Mouse (Mus musculus) heart, postnatal 10 days (tissue): ENCODE results near the gene Enc1. TPM values are rescaled to one million over a fixed set of nuclear protein-coding genes. Genes with fewer than 3 reads are reported as not detected.
"Not testable (repeated sequence)": the region's sequence is repeated elsewhere in the genome, so short reads cannot be mapped to it uniquely, and the experiment has no call there.

ENCODE experiments used
- DNase-seq, 2 experiments: peaks; one replicate each; pipeline ENCODE4 v3.0.0; 2021
- intact Hi-C: fragments of 180-260 bp; cut with DNase I; formaldehyde crosslinking; loops from one replicate; pipeline ENCODE4 v1.15.1; 2025
- total RNA-seq, 2 experiments: library from RNA; stranded (reverse); gene quantifications; 2 replicates each; pipeline ENCODE4 v1.2.3; 2021

Gene Enc1
- total RNA-seq, 2 experiments from 2014 or later: 11.8 to 16.2 TPM

GRCm38 (mm10) chr13:97249507-97250078 is 8.7 kb downstream of the Enc1 start:
- no peak for DNase-seq
- intact Hi-C loops: no loop called here

GRCm38 (mm10) chr13:97250148-97250547 is 9.2 kb downstream of the Enc1 start:
- intact Hi-C loops: no loop called here

GRCm38 (mm10) chr13:97250551-97251380 is 9.9 kb downstream of the Enc1 start:
- intact Hi-C loops: no loop called here
- DNase-seq: no peak

More at GRCm38 (mm10) chr13:97250148-97250547, 9.2 kb downstream of the Enc1 start:
- no peak for DNase-seq

GRCm38 (mm10) chr13:97251736-97252135 is 10.8 kb downstream of the Enc1 start:
- no peak for DNase-seq
- intact Hi-C loops: no loop called here

- intact Hi-C loops: no loop called here
- DNase-seq: no peak
These were observed 11.6 kb downstream of the Enc1 start for GRCm38 (mm10) chr13:97252469-97252868.

- intact Hi-C loops: no loop called here
- no peak for DNase-seq
These were observed 12.6 kb downstream of the Enc1 start for GRCm38 (mm10) chr13:97253418-97253981.

- no peak for DNase-seq
- intact Hi-C loops: no loop called here
These were observed 13.1 kb downstream of the Enc1 start for GRCm38 (mm10) chr13:97253994-97254393.

GRCm38 (mm10) chr13:97254564-97255164 is 13.8 kb downstream of the Enc1 start:
- intact Hi-C loops: no loop called here
- no peak for DNase-seq

GRCm38 (mm10) chr13:97255976-97256848 is 15.3 kb downstream of the Enc1 start:
- no peak for DNase-seq
- intact Hi-C loops: no loop called here

- no peak for DNase-seq
- intact Hi-C loops: no loop called here
These were observed 16.0 kb downstream of the Enc1 start for GRCm38 (mm10) chr13:97256849-97257379.

- no peak for DNase-seq
- intact Hi-C loops: no loop called here
These were observed 18.4 kb downstream of the Enc1 start for GRCm38 (mm10) chr13:97259271-97259670.

- intact Hi-C loops: no loop called here
- no peak for DNase-seq
These were observed 19.7 kb downstream of the Enc1 start for GRCm38 (mm10) chr13:97260456-97261180.

GRCm38 (mm10) chr13:97261549-97261948 is 20.6 kb downstream of the Enc1 start:
- intact Hi-C loops: no loop called here
- no peak for DNase-seq

- intact Hi-C loops: no loop called here
- DNase-seq: no peak
These were observed 21.8 kb downstream of the Enc1 start for GRCm38 (mm10) chr13:97262676-97263075.

- DNase-seq, intact Hi-C loops: not testable (repeated sequence)
These were observed 24.6 kb downstream of the Enc1 start for GRCm38 (mm10) chr13:97265534-97265933.

- intact Hi-C loops: no loop called here
- DNase-seq: no peak
These were observed 29.8 kb downstream of the Enc1 start for GRCm38 (mm10) chr13:97270723-97271122.

- DNase-seq: no peak
- intact Hi-C loops: no loop called here
These were observed 30.7 kb downstream of the Enc1 start for GRCm38 (mm10) chr13:97271641-97272040.

- intact Hi-C loops: no loop called here
- no peak for DNase-seq
These were observed 33.9 kb downstream of the Enc1 start for GRCm38 (mm10) chr13:97274757-97275156.

- no peak for DNase-seq
- intact Hi-C loops: no loop called here
These were observed 34.6 kb downstream of the Enc1 start for GRCm38 (mm10) chr13:97275482-97275881.
